Mouse (Mus musculus): ENCODE data around the gene Cmip. TPM values are rescaled to one million over a fixed set of nuclear protein-coding genes. Genes with fewer than 3 reads are reported as not detected.

Gene Cmip
- polyA plus RNA-seq, 1 experiment from 2014 or later: 21.6 TPM

Small RNA genes lying within 50 kb of the gene (microRNA-seq; reads per million reads assigned to microRNA genes)
- gene Mir7077 (not detected), gene Mir7078 (not detected)

Other genes with a start within 250 kb of the Cmip start
- gene Pkd1l2, start 174.6 kb upstream of the Cmip start, polyA plus RNA-seq (2014; fragmentation: Nextera tagmentation; extraction: Ambion mirVana): not detected in 2 replicates
- 0.38 and 0.82 TPM in 2 replicates for gene Bco1, start 161.2 kb upstream of the Cmip start, polyA plus RNA-seq (2014; fragmentation: Nextera tagmentation; extraction: Ambion mirVana)
- 3.9 and 4.2 TPM in 2 replicates for gene Gan, start 98.9 kb upstream of the Cmip start, polyA plus RNA-seq (2014; fragmentation: Nextera tagmentation; extraction: Ambion mirVana)
- 2.6 and 3.1 TPM in 2 replicates for gene Plcg2, start 241.2 kb downstream of the Cmip start, polyA plus RNA-seq (2014; fragmentation: Nextera tagmentation; extraction: Ambion mirVana)

Measured in stomach, embryonic 14.5 days (tissue).